Mouse (Mus musculus): ENCODE measurements at regions not wholly inside any gene's neighbourhood (a gene's known extent, or its start where the extent isn't known, plus 50 kb on each side); places are given as distances from the start of the nearest gene placed in this dataset.

GRCm38 (mm10) chr11:31821479-31822411, 50.3 kb upstream of the Cpeb4 start:
- no peaks in the 10 kb centered on the region for H3K27me3 ChIP-seq (ENCODE audit: control insufficient read depth, insufficient read depth, low read length)
- peaks cover 10% of the 10 kb centered on the region; the same call in 1 of the 2 replicates for H3K79me2 ChIP-seq (ENCODE audit: control insufficient read depth, insufficient read depth, low read length)
- H3K4me1 ChIP-seq (ENCODE audit: control insufficient read depth, insufficient read depth, low read length) = peaks cover 31% of the 10 kb centered on the region
- H3K9ac ChIP-seq (ENCODE audit: low read depth, low read length) = no peak overlapping the region
- no peak for DNase-seq (ENCODE audit: extremely low read depth, low read depth, low spot score)
- no peak overlapping the region for H3K27ac ChIP-seq (replicated peaks; ENCODE audit: insufficient read depth, low read depth, low read length)
- H3K36me3 ChIP-seq (ENCODE audit: control insufficient read depth, insufficient read depth, low read length) = no peaks in the 10 kb centered on the region
- no peak for TF ChIP-seq POLR2A (IDR thresholded peaks at IDR 0.05; ENCODE audit: extremely low read depth, insufficient read depth, low read length)
- no peak for TF ChIP-seq CTCF (IDR thresholded peaks at IDR 0.05; ENCODE audit: low read depth, low read length)
- no peak overlapping the region for H3K4me3 ChIP-seq (ENCODE audit: insufficient read depth, low read depth, low read length)
- 49% methylated on average over 12 of the region's 12 CpGs for WGBS

All from liver, adult 2 months (tissue).